Mouse (Mus musculus) c-Kit-positive CD71-negative TER-119-negative erythroid progenitor cells, embryonic 14.5 days (primary cell): ENCODE results near the gene Zfhx3.

Experiments used
- DNase-seq: peaks from one replicate; pipeline ENCODE4 v3.0.0-alpha.2; 2013; ENCODE audit warnings: low read depth

Gene Zfhx3

GRCm38 (mm10) chr8:108553808-108554577 lies 611.5 kb downstream of the Zfhx3 start:
- DNase-seq: no peak

- DNase-seq: no peak
These were observed 612.3 kb downstream of the Zfhx3 start for GRCm38 (mm10) chr8:108554578-108555245.

- no peak for DNase-seq
These were observed 621.0 kb downstream of the Zfhx3 start for GRCm38 (mm10) chr8:108563420-108563819.

GRCm38 (mm10) chr8:108563934-108564564 lies 621.6 kb downstream of the Zfhx3 start:
- no peak for DNase-seq

- no peak for DNase-seq
These were observed 623.6 kb downstream of the Zfhx3 start for GRCm38 (mm10) chr8:108566035-108566434.

- no peak for DNase-seq
These were observed 631.0 kb downstream of the Zfhx3 start for GRCm38 (mm10) chr8:108573295-108574017.

GRCm38 (mm10) chr8:108574101-108574500 lies 631.7 kb downstream of the Zfhx3 start:
- peak; percentile 42 for DNase-seq

- no peak for DNase-seq
These were observed 635.1 kb downstream of the Zfhx3 start for GRCm38 (mm10) chr8:108577571-108577970.

GRCm38 (mm10) chr8:108578388-108578787 lies 635.9 kb downstream of the Zfhx3 start:
- DNase-seq: no peak

- DNase-seq: no peak
These were observed 637.4 kb downstream of the Zfhx3 start for GRCm38 (mm10) chr8:108579808-108580207.

GRCm38 (mm10) chr8:108580364-108580763 lies 637.9 kb downstream of the Zfhx3 start:
- DNase-seq: no peak

GRCm38 (mm10) chr8:108581557-108581956 lies 639.1 kb downstream of the Zfhx3 start:
- no peak for DNase-seq

GRCm38 (mm10) chr8:108582251-108582650 lies 639.8 kb downstream of the Zfhx3 start:
- DNase-seq: peak; percentile 18

- no peak for DNase-seq
These were observed 640.8 kb downstream of the Zfhx3 start for GRCm38 (mm10) chr8:108583261-108583660.

GRCm38 (mm10) chr8:108583867-108584661 lies 641.6 kb downstream of the Zfhx3 start:
- no peak for DNase-seq

- DNase-seq: no peak
These were observed 642.2 kb downstream of the Zfhx3 start for GRCm38 (mm10) chr8:108584662-108584978.

GRCm38 (mm10) chr8:108591037-108591436 lies 648.6 kb downstream of the Zfhx3 start:
- DNase-seq: no peak

GRCm38 (mm10) chr8:108592028-108592724 lies 649.7 kb downstream of the Zfhx3 start:
- no peak for DNase-seq

- DNase-seq: no peak
These were observed 650.6 kb downstream of the Zfhx3 start for GRCm38 (mm10) chr8:108592990-108593589.

- no peak for DNase-seq
These were observed 651.4 kb downstream of the Zfhx3 start for GRCm38 (mm10) chr8:108593891-108594290.
